Mouse (Mus musculus) kidney, embryonic 14.5 days (tissue): ENCODE data around the gene Gpc3. TPM values are rescaled to one million over a fixed set of nuclear protein-coding genes. Genes with fewer than 3 reads are reported as not detected.

ENCODE experiments used
- ATAC-seq: fragments of 200-750 bp; cut with Nextera tagmentation; 2 replicates; pipeline ENCODE4 v1.8.0; 2017; ENCODE audit warnings: moderate number of reproducible peaks, mild to moderate bottlenecking, moderate TSS enrichment, moderate library complexity; ENCODE audit not compliant: low FRiP score, low TSS enrichment
- H3K27ac ChIP-seq: fragments of 300-500 bp; sonication (generic); 2 replicates; pipeline ENCODE4 v1.5.1; 2014; ENCODE audit warnings: low read depth, mild to moderate bottlenecking, low read length, moderate library complexity, mixed read lengths
- H3K27me3 ChIP-seq: fragments of 300-500 bp; sonication (generic); 2 replicates; pipeline ENCODE4 v1.6.1; 2014; ENCODE audit warnings: mild to moderate bottlenecking, low read length; ENCODE audit not compliant: control insufficient read depth, insufficient read depth
- H3K36me3 ChIP-seq: fragments of 300-500 bp; sonication (generic); 2 replicates; pipeline ENCODE4 v1.6.1; 2014; ENCODE audit warnings: low read length, mixed read lengths; ENCODE audit not compliant: control insufficient read depth, insufficient read depth
- H3K4me1 ChIP-seq: fragments of 300-500 bp; sonication (generic); 2 replicates; pipeline ENCODE4 v1.6.1; 2014; ENCODE audit warnings: low read length, mixed read lengths; ENCODE audit not compliant: control insufficient read depth, insufficient read depth
- H3K4me2 ChIP-seq: fragments of 300-500 bp; sonication (generic); replicated peaks from 2 replicates; pipeline ENCODE4 v1.6.1; 2014; ENCODE audit warnings: low read depth, mild to moderate bottlenecking, low read length
- H3K4me3 ChIP-seq: fragments of 300-500 bp; sonication (generic); 2 replicates; pipeline ENCODE4 v1.5.1; 2014; ENCODE audit warnings: mild to moderate bottlenecking, low read length
- H3K9ac ChIP-seq: fragments of 300-500 bp; sonication (generic); 2 replicates; pipeline ENCODE4 v1.6.1; 2014; ENCODE audit warnings: low read depth, mild to moderate bottlenecking, low read length, moderate library complexity
- H3K9me3 ChIP-seq: fragments of 300-500 bp; sonication (generic); 2 replicates; pipeline ENCODE4 v1.6.1; 2016; ENCODE audit warnings: low read length; ENCODE audit not compliant: control insufficient read depth
- WGBS: fragments of 180-500 bp; shearing (Covaris S2); extraction: QIAGEN DNeasy Blood & Tissue Kit; methylation state at CpG from one replicate; pipeline ENCODE4 v1.1.7; 2014; 5-methylcytosine and 5-hydroxymethylcytosine counted together
- polyA plus RNA-seq: library from polyadenylated mRNA; unstranded; fragments of >200 nt; fragmentation: Nextera tagmentation; extraction: Ambion mirVana; gene quantifications from 2 replicates; pipeline ENCODE4 v1.2.1, GENCODE M21; 2014

The Gpc3 gene
- polyA plus RNA-seq, 1 experiment from 2014 or later: 1,032 TPM

- H3K36me3 ChIP-seq: no peaks in the 10 kb centered on the region
- 64% methylated on average over 6 of the region's 6 CpGs for WGBS
These were observed 20.2 kb upstream of the Gpc3 start for GRCm38 (mm10) chrX:52633976-52634375.

DNA sequence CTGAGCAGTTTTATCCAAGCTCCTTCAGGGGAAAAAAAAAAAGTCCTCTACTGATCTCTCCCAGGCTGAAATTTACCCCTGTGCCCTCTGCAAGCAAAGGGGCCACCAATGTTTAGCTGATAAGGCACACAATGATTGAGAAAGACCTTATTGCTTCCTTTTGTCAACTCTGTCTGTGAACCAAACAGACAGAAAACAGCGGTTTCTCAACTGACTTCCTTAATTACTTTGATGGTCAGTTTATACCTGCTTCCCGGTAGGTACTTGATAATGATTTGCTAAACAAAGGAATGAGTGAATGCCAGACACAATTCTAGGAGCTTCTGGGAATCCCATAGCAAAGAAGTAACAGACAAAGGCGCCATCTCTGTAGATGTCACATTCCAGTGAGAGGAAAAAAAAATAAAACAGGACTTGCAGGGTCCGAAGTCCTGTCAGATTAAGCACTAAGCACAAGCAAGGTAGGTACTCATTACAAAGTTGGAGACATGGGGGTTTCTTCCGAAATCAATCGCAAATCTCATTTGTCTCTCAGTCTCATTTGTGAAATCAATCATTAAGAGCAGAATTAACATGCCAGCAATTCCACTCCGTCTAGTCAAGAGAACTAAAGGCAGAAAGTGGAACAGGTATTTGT is 19.1 kb upstream of the Gpc3 start:
- no peaks in the 10 kb centered on the region for H3K36me3 ChIP-seq
- 39% methylated on average over 7 of the region's 7 CpGs for WGBS
- no peak overlapping the region for H3K9ac ChIP-seq
- ATAC-seq: no peak
- H3K4me2 ChIP-seq: no peak overlapping the region
- no peaks in the 10 kb centered on the region for H3K9me3 ChIP-seq
- no peak overlapping the region for H3K4me3 ChIP-seq
- no peak overlapping the region for H3K27ac ChIP-seq
- H3K27me3 ChIP-seq: no peaks in the 10 kb centered on the region
- H3K4me1 ChIP-seq: peaks cover 7% of the 10 kb centered on the region; the same call in 1 of the 2 replicates

More at GRCm38 (mm10) chrX:52633976-52634375, 20.2 kb upstream of the Gpc3 start:
- no peak overlapping the region for H3K27ac ChIP-seq
- no peak overlapping the region for H3K4me2 ChIP-seq
- peaks cover 7% of the 10 kb centered on the region; the same call in 1 of the 2 replicates for H3K4me1 ChIP-seq
- ATAC-seq: no peak
- H3K4me3 ChIP-seq: no peak overlapping the region
- no peaks in the 10 kb centered on the region for H3K27me3 ChIP-seq
- no peaks in the 10 kb centered on the region for H3K9me3 ChIP-seq
- H3K9ac ChIP-seq: no peak overlapping the region

GRCm38 (mm10) chrX:52626963-52627716 is 13.4 kb upstream of the Gpc3 start:
- Histone ChIP-seq H3K36me3 (no peaks in the 10 kb centered on the region), H3K27me3 (no peaks in the 10 kb centered on the region), H3K4me1 (peaks cover 4% of the 10 kb centered on the region; the same call in 1 of the 2 replicates), H3K4me3 (no peak overlapping the region), H3K9me3 (no peaks in the 10 kb centered on the region), H3K27ac (peak overlapping the region; percentile 73), H3K9ac (no peak overlapping the region), H3K4me2 (no peak overlapping the region)
- 52% methylated on average over 6 of the region's 6 CpGs for WGBS
- ATAC-seq: peak; percentile 71; the same call in 1 of the 2 replicates

- 45% methylated on average over 3 of the region's 3 CpGs for WGBS
- Histone ChIP-seq H3K4me2 (no peak overlapping the region), H3K9ac (no peak overlapping the region), H3K27me3 (no peaks in the 10 kb centered on the region), H3K9me3 (no peaks in the 10 kb centered on the region), H3K4me3 (no peak overlapping the region), H3K36me3 (no peaks in the 10 kb centered on the region), H3K4me1 (peaks cover 18% of the 10 kb centered on the region; the same call in 1 of the 2 replicates), H3K27ac (peak overlapping the region; percentile 65; the same call in 1 of the 2 replicates)
- 0 out of 2 replicates have a peak, but pooled peaks have one; percentile 25 for ATAC-seq
These were observed 4.1 kb upstream of the Gpc3 start for GRCm38 (mm10) chrX:52617813-52618212.

DNA sequence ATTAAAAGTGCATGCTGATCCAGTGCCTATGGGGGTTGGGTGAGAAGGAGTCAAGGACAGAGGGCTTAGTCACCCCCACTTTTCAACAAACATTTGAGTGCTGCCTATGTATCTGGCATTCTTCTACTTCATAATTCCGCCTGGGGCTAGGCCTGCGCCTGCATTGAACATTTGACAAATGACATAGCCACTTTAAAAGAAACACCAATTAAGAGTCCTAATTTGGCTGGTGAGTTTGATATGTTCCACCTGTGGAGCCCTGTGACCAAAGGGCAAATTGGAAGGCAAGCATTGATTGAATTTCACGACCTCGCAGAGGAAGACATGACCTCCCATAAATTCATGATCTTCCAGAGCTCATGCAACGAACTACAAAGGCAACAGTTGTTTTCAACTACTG is 2.4 kb upstream of the Gpc3 start:
- no peak for ATAC-seq
- Histone ChIP-seq H3K9ac (no peak overlapping the region), H3K36me3 (no peaks in the 10 kb centered on the region), H3K4me3 (no peak overlapping the region), H3K4me1 (peaks cover 18% of the 10 kb centered on the region; the same call in 1 of the 2 replicates), H3K27me3 (no peaks in the 10 kb centered on the region), H3K4me2 (no peak overlapping the region), H3K9me3 (no peaks in the 10 kb centered on the region), H3K27ac (no peak overlapping the region; the same call in 1 of the 2 replicates)
- WGBS: 47% methylated on average over 5 of the region's 5 CpGs

DNA sequence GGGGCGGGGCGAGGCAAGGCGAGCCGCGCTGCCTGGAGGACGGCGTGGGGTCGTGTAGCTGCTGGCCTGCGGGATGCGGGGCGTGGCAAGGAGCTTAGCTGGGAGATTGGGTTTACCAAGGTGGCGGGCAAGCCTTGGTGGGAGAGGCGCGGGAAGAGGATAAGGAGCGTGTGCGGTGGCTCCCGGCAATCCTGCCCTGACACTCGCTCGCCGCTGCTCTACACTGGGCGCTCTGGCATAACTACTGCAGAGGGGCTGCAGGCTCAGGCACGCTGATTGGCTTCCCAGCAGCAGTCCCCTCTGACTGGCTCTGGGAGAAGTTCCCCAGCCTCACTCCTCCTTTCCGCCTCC is 256 bp upstream of the Gpc3 start:
- Histone ChIP-seq H3K36me3 (no peaks in the 10 kb centered on the region), H3K4me3 (peak overlapping the region; percentile 62), H3K9ac (peak overlapping the region; percentile 78), H3K27ac (peak overlapping the region; percentile 86), H3K4me1 (peaks cover 18% of the 10 kb centered on the region; the same call in 1 of the 2 replicates), H3K9me3 (no peaks in the 10 kb centered on the region), H3K4me2 (peak overlapping the region; percentile 49), H3K27me3 (no peaks in the 10 kb centered on the region)
- 34% methylated on average over 23 of the region's 23 CpGs for WGBS
- ATAC-seq: peak; percentile 93

DNA sequence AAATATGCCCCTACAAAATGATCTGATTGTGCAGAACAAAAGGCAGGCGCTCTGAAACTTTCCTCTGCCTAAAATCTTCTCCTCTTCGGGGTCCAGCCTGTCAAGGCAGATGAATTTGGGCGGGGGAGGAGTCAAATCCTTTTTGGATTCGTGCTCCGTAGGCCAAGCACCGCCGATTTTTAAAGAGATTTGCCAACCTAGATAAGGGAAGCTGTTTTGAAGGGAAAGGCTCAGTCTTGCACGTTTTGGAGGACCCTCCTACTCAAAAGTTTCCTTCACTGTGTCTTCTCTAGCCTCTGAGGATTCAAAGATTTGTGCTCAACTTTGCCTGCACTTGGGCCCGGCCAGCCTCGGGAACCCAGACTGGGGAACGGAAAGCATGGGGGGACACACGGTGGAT is 944 bp downstream of the Gpc3 start:
- peak overlapping the region; percentile 49 for H3K4me2 ChIP-seq
- peak overlapping the region; percentile 86 for H3K27ac ChIP-seq
- H3K36me3 ChIP-seq: no peaks in the 10 kb centered on the region
- WGBS: 19% methylated on average over 12 of the region's 12 CpGs
- peak overlapping the region; percentile 78 for H3K9ac ChIP-seq
- no peak for ATAC-seq
- H3K9me3 ChIP-seq: no peaks in the 10 kb centered on the region
- H3K4me1 ChIP-seq: peaks cover 15% of the 10 kb centered on the region; the same call in 1 of the 2 replicates
- H3K4me3 ChIP-seq: peak overlapping the region; percentile 62
- no peaks in the 10 kb centered on the region for H3K27me3 ChIP-seq

DNA sequence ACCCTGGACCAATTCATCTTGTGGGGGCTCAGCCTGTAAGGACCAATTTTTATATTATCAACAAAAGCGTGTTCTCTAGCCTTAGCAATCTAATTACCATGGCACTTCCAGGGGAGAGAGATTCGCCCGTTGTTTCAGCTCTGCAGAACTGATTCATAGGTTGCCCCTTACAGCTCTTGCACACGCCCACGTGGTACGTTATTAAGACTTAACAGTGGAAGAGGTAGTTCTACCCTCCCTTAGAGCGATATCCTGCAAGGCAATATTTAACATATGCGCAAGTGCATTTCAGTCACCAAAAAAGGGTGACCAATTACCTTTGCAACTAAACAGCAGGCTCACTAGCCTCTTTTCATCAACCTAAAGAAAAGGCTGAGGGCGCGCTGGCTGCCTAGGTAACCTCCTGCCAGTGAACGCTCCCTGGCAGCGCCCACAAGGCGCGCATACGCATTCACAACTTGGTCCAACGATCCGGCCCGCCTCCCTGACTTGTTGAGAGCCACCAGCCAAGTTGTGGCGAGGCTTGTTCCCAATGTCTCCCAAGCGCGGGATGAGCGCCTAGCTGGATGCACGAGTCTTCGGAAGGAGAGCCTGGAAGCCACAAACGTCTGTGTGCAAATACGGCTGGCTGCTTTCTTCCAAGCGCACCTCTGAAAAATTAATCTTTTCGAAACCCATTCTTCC is 1.6 kb downstream of the Gpc3 start:
- H3K4me1 ChIP-seq: peaks cover 10% of the 10 kb centered on the region; the same call in 1 of the 2 replicates
- no peaks in the 10 kb centered on the region for H3K27me3 ChIP-seq
- 24% methylated on average over 28 of the region's 28 CpGs for WGBS
- no peak for ATAC-seq
- H3K4me3 ChIP-seq: peak overlapping the region; percentile 62
- H3K27ac ChIP-seq: peak overlapping the region; percentile 86
- H3K4me2 ChIP-seq: peak overlapping the region; percentile 49
- peak overlapping the region; percentile 78 for H3K9ac ChIP-seq
- H3K36me3 ChIP-seq: no peaks in the 10 kb centered on the region
- no peaks in the 10 kb centered on the region for H3K9me3 ChIP-seq
